Mouse (Mus musculus): ENCODE measurements around the gene Ppard. TPM values are rescaled to one million over a fixed set of nuclear protein-coding genes. Genes with fewer than 3 reads are reported as not detected.

Gene Ppard
- polyA plus RNA-seq, 1 experiment from 2014 or later, result 1.2 TPM

DNA sequence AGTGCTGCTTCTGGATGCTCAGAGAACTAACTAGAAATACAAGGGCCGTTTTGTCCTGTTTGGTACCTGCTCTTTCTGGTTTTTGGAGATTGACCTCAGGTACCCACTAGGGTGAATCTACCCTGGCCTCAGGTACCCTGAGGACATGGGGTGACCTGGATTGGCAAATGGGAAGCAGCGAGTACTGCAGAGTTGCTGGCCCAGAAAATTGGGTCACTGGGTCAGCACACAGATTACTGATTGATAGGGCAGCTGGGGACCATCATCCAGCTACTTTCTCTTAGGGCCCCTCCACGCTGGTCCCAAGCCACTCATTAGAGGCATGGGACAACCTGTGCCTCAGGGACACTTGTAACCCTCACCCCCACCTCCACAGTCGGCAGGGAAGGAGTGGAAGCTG lies 46.7 kb downstream of the Ppard start:
- Histone ChIP-seq H3K4me2 (ENCODE audit: low read length) (no peak overlapping the region), H3K27me3 (ENCODE audit: control insufficient read depth, insufficient read depth, low read length) (no peaks in the 10 kb centered on the region), H3K9ac (replicated peaks; ENCODE audit: low read length) (no peak overlapping the region), H3K36me3 (ENCODE audit: control insufficient read depth, insufficient read depth, low read length) (no peaks in the 10 kb centered on the region), H3K4me3 (replicated peaks; ENCODE audit: low read depth, low read length) (no peak overlapping the region), H3K27ac (replicated peaks; ENCODE audit: low read depth, low read length) (no peak overlapping the region), H3K4me1 (ENCODE audit: control insufficient read depth, insufficient read depth, low read length) (peaks cover 7% of the 10 kb centered on the region; the same call in 1 of the 2 replicates), H3K9me3 (ENCODE audit: control insufficient read depth, low read length) (no peaks in the 10 kb centered on the region)
- 68% methylated on average over 4 of the region's 4 CpGs for WGBS
- DNase-seq, result no peak
- ATAC-seq (ENCODE audit: low FRiP score, low TSS enrichment), result no peak

DNA sequence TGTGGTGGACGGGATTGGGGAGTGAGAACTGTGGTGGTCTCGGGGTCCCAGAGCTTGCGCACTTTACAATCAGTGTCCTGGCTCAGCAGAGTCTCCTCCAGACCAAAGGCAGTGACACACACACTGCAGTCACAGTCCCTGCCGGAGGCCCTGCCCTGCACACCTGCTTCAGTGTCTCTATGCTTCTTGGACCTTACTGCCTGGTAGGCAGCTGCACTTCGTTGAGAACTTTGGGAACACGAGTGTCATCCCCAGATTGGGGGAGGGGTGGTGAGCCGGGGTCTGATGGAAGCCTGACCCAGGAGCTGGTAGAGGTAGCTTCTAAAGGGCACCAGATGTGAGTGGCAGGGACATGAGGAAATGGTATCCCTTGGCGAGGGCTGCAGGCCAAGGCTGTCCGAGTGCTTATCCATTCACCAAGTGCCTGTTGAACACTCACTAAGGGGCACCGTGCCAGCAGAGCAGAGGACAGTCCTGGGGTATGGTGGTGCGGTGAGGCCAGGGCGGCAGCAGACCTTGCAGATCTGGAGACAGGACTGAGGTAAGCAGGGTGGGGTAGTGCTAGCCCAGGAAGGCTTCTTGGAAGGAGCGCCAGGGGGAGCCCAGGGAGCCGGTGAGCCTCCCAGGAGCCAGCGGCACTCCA lies 47.4 kb downstream of the Ppard start:
- DNase-seq, result no peak
- no peaks in the 10 kb centered on the region for H3K36me3 ChIP-seq (ENCODE audit: control insufficient read depth, insufficient read depth, low read length)
- peak overlapping the region; percentile 12; the same call in 1 of the 2 replicates for H3K9ac ChIP-seq (replicated peaks; ENCODE audit: low read length)
- H3K27ac ChIP-seq (replicated peaks; ENCODE audit: low read depth, low read length), result no peak overlapping the region
- H3K9me3 ChIP-seq (ENCODE audit: control insufficient read depth, low read length), result no peaks in the 10 kb centered on the region
- H3K27me3 ChIP-seq (ENCODE audit: control insufficient read depth, insufficient read depth, low read length), result no peaks in the 10 kb centered on the region
- 73% methylated on average over 15 of the region's 15 CpGs for WGBS
- no peak overlapping the region for H3K4me3 ChIP-seq (replicated peaks; ENCODE audit: low read depth, low read length)
- no peak overlapping the region for H3K4me2 ChIP-seq (ENCODE audit: low read length)
- no peak for ATAC-seq (ENCODE audit: low FRiP score, low TSS enrichment)
- peaks cover 7% of the 10 kb centered on the region; the same call in 1 of the 2 replicates for H3K4me1 ChIP-seq (ENCODE audit: control insufficient read depth, insufficient read depth, low read length)

DNA sequence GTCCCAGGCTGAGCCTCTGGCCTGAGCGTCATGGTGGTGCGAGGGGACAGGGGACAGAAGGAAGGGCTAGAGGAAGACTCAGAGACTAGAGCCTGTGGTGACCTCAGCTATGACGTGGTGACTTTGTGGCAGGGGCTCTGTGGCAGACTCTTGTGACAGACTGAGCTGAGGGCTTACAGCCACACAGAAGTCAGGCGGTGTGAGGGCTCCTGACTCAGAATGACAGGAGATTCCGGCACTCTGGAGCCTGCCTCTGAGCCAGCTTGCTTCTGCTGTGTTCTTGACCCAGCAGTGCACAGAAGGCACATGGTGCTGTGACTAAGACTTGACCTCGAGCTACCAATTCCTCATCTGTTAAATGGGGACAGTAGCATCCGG lies 47.9 kb downstream of the Ppard start:
- ATAC-seq (ENCODE audit: low FRiP score, low TSS enrichment) (no peak), DNase-seq (no peak)
- H3K9me3 ChIP-seq (ENCODE audit: control insufficient read depth, low read length), result no peaks in the 10 kb centered on the region
- peak overlapping the region; percentile 12; the same call in 1 of the 2 replicates for H3K9ac ChIP-seq (replicated peaks; ENCODE audit: low read length)
- peaks cover 7% of the 10 kb centered on the region; the same call in 1 of the 2 replicates for H3K4me1 ChIP-seq (ENCODE audit: control insufficient read depth, insufficient read depth, low read length)
- H3K27me3 ChIP-seq (ENCODE audit: control insufficient read depth, insufficient read depth, low read length), result no peaks in the 10 kb centered on the region
- 78% methylated on average over 7 of the region's 7 CpGs for WGBS
- no peak overlapping the region for H3K4me2 ChIP-seq (ENCODE audit: low read length)
- no peak overlapping the region for H3K27ac ChIP-seq (replicated peaks; ENCODE audit: low read depth, low read length)
- no peak overlapping the region for H3K4me3 ChIP-seq (replicated peaks; ENCODE audit: low read depth, low read length)
- H3K36me3 ChIP-seq (ENCODE audit: control insufficient read depth, insufficient read depth, low read length), result no peaks in the 10 kb centered on the region

DNA sequence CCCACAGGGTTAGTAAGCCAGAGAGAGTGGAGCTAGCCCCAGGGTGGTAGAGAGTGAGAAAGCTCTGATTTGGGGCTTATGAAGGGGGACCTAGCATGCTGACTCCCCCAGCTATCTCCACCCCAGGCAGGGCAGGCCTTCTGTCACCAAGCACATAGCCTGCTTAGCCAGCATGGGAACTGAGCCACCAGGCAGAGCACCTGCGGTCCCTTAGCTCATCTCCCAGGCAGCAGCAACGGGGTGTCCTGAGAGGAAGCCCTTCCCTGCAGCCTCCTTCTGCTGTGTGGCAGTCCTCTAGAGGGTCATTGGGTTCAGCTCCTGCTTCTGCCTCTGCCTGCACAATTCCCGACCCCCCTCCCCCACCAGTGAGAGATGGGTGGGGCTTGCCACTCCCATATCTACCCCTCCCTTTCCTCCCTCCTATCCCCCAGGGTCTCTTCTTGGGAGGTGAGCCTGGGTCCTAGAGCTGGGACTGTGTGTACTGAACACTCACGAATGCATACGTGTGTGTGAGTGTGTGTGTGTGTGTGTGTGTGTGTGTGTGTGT lies 48.4 kb downstream of the Ppard start:
- DNase-seq (no peak), ATAC-seq (ENCODE audit: low FRiP score, low TSS enrichment) (no peak)
- Histone ChIP-seq H3K36me3 (ENCODE audit: control insufficient read depth, insufficient read depth, low read length) (no peaks in the 10 kb centered on the region), H3K4me2 (ENCODE audit: low read length) (no peak overlapping the region), H3K9me3 (ENCODE audit: control insufficient read depth, low read length) (no peaks in the 10 kb centered on the region), H3K4me3 (replicated peaks; ENCODE audit: low read depth, low read length) (no peak overlapping the region), H3K27me3 (ENCODE audit: control insufficient read depth, insufficient read depth, low read length) (no peaks in the 10 kb centered on the region), H3K4me1 (ENCODE audit: control insufficient read depth, insufficient read depth, low read length) (peaks cover 7% of the 10 kb centered on the region; the same call in 1 of the 2 replicates), H3K9ac (replicated peaks; ENCODE audit: low read length) (no peak overlapping the region), H3K27ac (replicated peaks; ENCODE audit: low read depth, low read length) (no peak overlapping the region)
- 46% methylated on average over 5 of the region's 5 CpGs for WGBS

DNA sequence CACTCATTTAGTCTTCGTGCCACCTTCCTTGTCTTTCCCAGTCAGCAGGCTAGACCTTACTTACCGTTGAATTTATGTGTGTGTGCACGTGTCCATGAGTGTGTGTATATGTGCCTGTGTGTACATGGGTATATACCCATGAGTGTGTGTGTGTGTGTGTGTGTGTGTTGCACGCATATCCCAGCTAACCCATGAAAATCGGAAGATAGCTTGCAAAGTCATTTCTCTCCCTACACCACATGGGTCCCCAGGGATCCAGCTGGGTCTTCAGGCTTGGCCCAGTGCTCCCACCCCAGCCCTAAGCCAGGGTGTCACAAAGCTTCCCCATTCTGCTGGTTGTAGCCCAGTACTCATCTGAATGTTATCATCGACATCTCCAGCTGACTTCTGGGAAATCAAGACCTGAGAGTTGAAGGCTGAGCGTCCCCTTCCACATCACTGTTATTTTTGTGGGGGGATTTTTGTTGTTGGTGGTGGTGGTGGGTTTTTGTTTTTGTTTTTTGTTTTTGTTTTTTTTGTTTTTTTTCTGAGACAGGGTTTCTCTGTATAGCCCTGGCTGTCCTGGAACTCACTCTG lies 49.5 kb downstream of the Ppard start:
- Histone ChIP-seq H3K9me3 (ENCODE audit: control insufficient read depth, low read length) (no peaks in the 10 kb centered on the region), H3K36me3 (ENCODE audit: control insufficient read depth, insufficient read depth, low read length) (no peaks in the 10 kb centered on the region), H3K4me1 (ENCODE audit: control insufficient read depth, insufficient read depth, low read length) (peaks cover 7% of the 10 kb centered on the region; the same call in 1 of the 2 replicates), H3K27ac (replicated peaks; ENCODE audit: low read depth, low read length) (no peak overlapping the region), H3K4me3 (replicated peaks; ENCODE audit: low read depth, low read length) (no peak overlapping the region), H3K9ac (replicated peaks; ENCODE audit: low read length) (no peak overlapping the region), H3K4me2 (ENCODE audit: low read length) (no peak overlapping the region), H3K27me3 (ENCODE audit: control insufficient read depth, insufficient read depth, low read length) (no peaks in the 10 kb centered on the region)
- ATAC-seq (ENCODE audit: low FRiP score, low TSS enrichment), result no peak
- no peak for DNase-seq
- WGBS, result 94% methylated on average over 7 of the region's 7 CpGs

DNA sequence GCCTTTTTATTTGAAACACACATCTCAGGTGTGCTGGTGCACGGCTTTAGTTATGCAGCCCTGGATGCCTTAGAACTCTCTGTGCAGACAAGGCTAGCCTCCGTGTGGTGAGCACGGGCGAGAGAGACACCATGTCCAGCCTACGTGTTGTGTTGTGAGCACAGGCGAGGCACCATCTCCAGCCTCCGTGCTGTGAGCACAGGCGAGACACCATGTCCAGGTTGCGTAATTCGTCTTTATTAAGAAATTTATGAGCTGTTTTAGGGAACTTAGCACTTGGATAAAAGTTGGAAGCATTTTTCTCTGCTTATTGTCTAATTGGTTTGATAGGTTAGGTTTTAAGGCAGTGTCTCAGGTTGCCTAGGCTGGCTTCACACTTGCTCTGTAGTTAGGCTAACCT lies 50.7 kb downstream of the Ppard start:
- Histone ChIP-seq H3K27me3 (ENCODE audit: control insufficient read depth, insufficient read depth, low read length) (no peaks in the 10 kb centered on the region), H3K36me3 (ENCODE audit: control insufficient read depth, insufficient read depth, low read length) (no peaks in the 10 kb centered on the region), H3K9me3 (ENCODE audit: control insufficient read depth, low read length) (no peaks in the 10 kb centered on the region), H3K9ac (replicated peaks; ENCODE audit: low read length) (no peak overlapping the region), H3K4me2 (ENCODE audit: low read length) (no peak overlapping the region), H3K4me3 (replicated peaks; ENCODE audit: low read depth, low read length) (no peak overlapping the region), H3K27ac (replicated peaks; ENCODE audit: low read depth, low read length) (no peak overlapping the region), H3K4me1 (ENCODE audit: control insufficient read depth, insufficient read depth, low read length) (peaks cover 3% of the 10 kb centered on the region; the same call in 1 of the 2 replicates)
- ATAC-seq (ENCODE audit: low FRiP score, low TSS enrichment), result no peak
- 91% methylated on average over 10 of the region's 10 CpGs for WGBS
- no peak for DNase-seq

DNA sequence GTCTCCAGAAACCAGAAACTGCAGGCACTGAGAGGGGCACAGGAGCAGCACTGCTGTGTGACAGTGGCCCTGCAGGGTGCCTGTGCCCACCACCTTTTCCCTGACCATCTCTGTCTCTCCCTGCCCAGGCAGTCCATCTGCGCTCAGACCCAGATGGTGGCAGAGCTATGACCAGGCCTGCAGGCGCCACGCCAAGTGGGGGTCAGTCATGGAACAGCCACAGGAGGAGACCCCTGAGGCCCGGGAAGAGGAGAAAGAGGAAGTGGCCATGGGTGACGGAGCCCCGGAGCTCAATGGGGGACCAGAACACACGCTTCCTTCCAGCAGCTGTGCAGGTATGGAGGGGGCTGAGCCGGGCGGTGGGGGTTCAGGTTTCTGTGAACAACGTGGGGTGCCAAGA lies 53.6 kb downstream of the Ppard start:
- no peaks in the 10 kb centered on the region for H3K9me3 ChIP-seq (ENCODE audit: control insufficient read depth, low read length)
- H3K4me3 ChIP-seq (replicated peaks; ENCODE audit: low read depth, low read length), result no peak overlapping the region
- H3K4me1 ChIP-seq (ENCODE audit: control insufficient read depth, insufficient read depth, low read length), result no peaks in the 10 kb centered on the region; the same call in 1 of the 2 replicates
- no peaks in the 10 kb centered on the region for H3K36me3 ChIP-seq (ENCODE audit: control insufficient read depth, insufficient read depth, low read length)
- H3K9ac ChIP-seq (replicated peaks; ENCODE audit: low read length), result no peak overlapping the region
- DNase-seq (no peak), ATAC-seq (ENCODE audit: low FRiP score, low TSS enrichment) (no peak)
- WGBS, result 86% methylated on average over 10 of the region's 10 CpGs
- H3K4me2 ChIP-seq (ENCODE audit: low read length), result no peak overlapping the region
- H3K27me3 ChIP-seq (ENCODE audit: control insufficient read depth, insufficient read depth, low read length), result no peaks in the 10 kb centered on the region
- H3K27ac ChIP-seq (replicated peaks; ENCODE audit: low read depth, low read length), result no peak overlapping the region

DNA sequence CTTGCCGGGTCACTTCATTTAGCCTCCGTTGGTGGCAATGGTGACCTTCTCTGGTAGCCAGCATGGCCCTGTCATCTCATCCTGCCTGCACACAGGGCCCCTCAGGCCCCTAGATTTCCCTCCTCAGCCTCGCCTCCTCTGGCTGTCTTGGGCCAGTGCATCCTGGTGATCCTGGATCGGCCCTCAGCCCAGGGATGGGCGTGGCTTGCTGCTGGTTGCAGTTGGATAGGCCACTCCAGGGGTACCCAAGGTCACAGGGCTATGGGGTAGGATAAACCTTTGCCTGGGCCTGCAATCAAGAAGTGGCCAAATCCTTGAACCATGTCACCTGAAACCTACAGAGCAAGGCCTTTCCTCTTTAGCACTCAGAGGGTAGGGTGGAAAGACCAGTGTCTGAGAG lies 54.5 kb downstream of the Ppard start:
- Histone ChIP-seq H3K4me3 (replicated peaks; ENCODE audit: low read depth, low read length) (no peak overlapping the region), H3K36me3 (ENCODE audit: control insufficient read depth, insufficient read depth, low read length) (no peaks in the 10 kb centered on the region), H3K27me3 (ENCODE audit: control insufficient read depth, insufficient read depth, low read length) (no peaks in the 10 kb centered on the region), H3K9ac (replicated peaks; ENCODE audit: low read length) (no peak overlapping the region), H3K27ac (replicated peaks; ENCODE audit: low read depth, low read length) (no peak overlapping the region), H3K4me2 (ENCODE audit: low read length) (no peak overlapping the region), H3K9me3 (ENCODE audit: control insufficient read depth, low read length) (no peaks in the 10 kb centered on the region), H3K4me1 (ENCODE audit: control insufficient read depth, insufficient read depth, low read length) (no peaks in the 10 kb centered on the region)
- ATAC-seq (ENCODE audit: low FRiP score, low TSS enrichment), result no peak
- WGBS, result 39% methylated on average over 5 of the region's 5 CpGs
- DNase-seq, result no peak

DNA sequence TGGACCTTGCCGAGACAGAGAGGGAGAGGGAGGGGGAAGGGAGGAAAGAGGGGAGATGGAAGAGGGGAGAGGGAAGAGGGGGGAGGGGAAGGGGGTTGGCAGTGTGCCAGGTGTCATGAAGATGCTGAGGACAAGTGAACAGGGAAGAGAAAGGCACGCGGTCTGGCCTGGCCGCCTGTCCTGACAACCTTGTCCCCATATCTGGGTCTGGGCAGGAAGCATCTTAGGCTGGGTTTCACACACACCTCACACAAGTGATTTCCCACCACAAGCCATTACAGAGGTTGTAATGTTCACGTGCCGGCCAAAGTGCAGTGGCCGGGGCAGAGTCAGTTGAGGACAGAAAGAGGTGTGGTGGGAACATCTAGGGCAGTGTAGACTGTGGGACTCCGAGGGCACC lies 55.1 kb downstream of the Ppard start:
- no peak overlapping the region for H3K27ac ChIP-seq (replicated peaks; ENCODE audit: low read depth, low read length)
- no peak overlapping the region for H3K4me2 ChIP-seq (ENCODE audit: low read length)
- no peaks in the 10 kb centered on the region for H3K9me3 ChIP-seq (ENCODE audit: control insufficient read depth, low read length)
- no peak overlapping the region for H3K9ac ChIP-seq (replicated peaks; ENCODE audit: low read length)
- no peak overlapping the region for H3K4me3 ChIP-seq (replicated peaks; ENCODE audit: low read depth, low read length)
- DNase-seq (peak; percentile 32), ATAC-seq (ENCODE audit: low FRiP score, low TSS enrichment) (no peak)
- H3K36me3 ChIP-seq (ENCODE audit: control insufficient read depth, insufficient read depth, low read length), result no peaks in the 10 kb centered on the region
- no peaks in the 10 kb centered on the region for H3K4me1 ChIP-seq (ENCODE audit: control insufficient read depth, insufficient read depth, low read length)
- no peaks in the 10 kb centered on the region for H3K27me3 ChIP-seq (ENCODE audit: control insufficient read depth, insufficient read depth, low read length)
- WGBS, result 65% methylated on average over 8 of the region's 8 CpGs
